18 mouse cellular contexts compared by ENCODE assay signal in the genomic region with DNA sequence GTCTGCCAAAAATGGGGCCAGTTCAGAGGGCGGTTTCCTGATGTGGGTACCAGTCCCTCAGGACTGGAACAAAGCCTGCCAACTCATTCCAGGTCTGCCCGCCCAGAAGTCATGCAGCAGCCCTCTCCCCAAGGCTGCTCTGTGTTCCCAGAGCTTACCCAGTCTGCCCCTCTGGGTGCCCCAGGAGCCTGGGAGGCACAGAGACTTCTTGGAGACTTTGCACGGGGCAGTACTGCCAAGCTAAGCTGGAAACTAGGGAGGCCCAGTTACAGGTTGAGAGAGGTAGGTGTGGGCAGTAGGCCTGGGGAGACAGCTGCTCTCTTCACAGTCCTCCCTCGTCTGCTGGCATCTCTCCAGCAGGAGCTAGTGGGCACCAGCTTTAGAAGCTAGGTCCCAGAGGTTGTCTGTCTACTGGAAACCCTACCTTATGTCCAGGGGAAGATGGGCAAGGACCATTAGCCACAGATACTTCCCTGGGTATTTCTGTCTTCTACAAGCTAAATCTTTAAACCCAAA.
DNase-seq lines count a peak whose midpoint lies in the region; ATAC-seq lines count a peak whose summit lies in the region.
"Had no signal": no experiment of that assay in that cellular context is flagged by ENCODE, and none has a peak within 500 bp of the region (broad histone marks: within the 10 kb centered on the region; RNA-seq: fewer than 3 reads in every experiment).

No protein-coding gene starts in this region.

- no peaks in the 10 kb centered on the region for H3K36me3 ChIP-seq in midbrain, embryonic 12.5 days
- no peaks in the 10 kb centered on the region for H3K36me3 ChIP-seq in midbrain, embryonic 15.5 days (replicated peaks)
- H3K36me3 ChIP-seq: embryonic facial prominence, embryonic 10.5 days; heart, embryonic 12.5 days; hindbrain, embryonic 12.5 days had no signal

- no peak overlapping the region for H3K27ac ChIP-seq in midbrain, embryonic 12.5 days (replicated peaks)
- H3K27ac ChIP-seq in midbrain, embryonic 15.5 days, result no peak overlapping the region
- H3K27ac ChIP-seq: embryonic facial prominence, embryonic 10.5 days; forebrain, embryonic 13.5 days; hindbrain, embryonic 12.5 days had no signal

- no peaks in the 10 kb centered on the region for H3K9me3 ChIP-seq in midbrain, embryonic 12.5 days
- H3K9me3 ChIP-seq in midbrain, embryonic 15.5 days, result no peaks in the 10 kb centered on the region
- H3K9me3 ChIP-seq: embryonic facial prominence, embryonic 10.5 days; forebrain, embryonic 13.5 days; heart, embryonic 12.5 days; hindbrain, embryonic 12.5 days had no signal

- H3K4me1 ChIP-seq in midbrain, embryonic 12.5 days, result no peaks in the 10 kb centered on the region
- H3K4me1 ChIP-seq in midbrain, embryonic 15.5 days, result no peaks in the 10 kb centered on the region
- H3K4me1 ChIP-seq: forebrain, embryonic 13.5 days; heart, embryonic 12.5 days; hindbrain, embryonic 12.5 days had no signal

- no peak overlapping the region for H3K4me3 ChIP-seq in midbrain, embryonic 12.5 days
- H3K4me3 ChIP-seq in midbrain, embryonic 15.5 days, result no peak overlapping the region
- H3K4me3 ChIP-seq: embryonic facial prominence, embryonic 10.5 days; forebrain, embryonic 13.5 days; heart, embryonic 12.5 days; hindbrain, embryonic 12.5 days had no signal

- H3K27me3 ChIP-seq in midbrain, embryonic 12.5 days, result no peaks in the 10 kb centered on the region
- H3K27me3 ChIP-seq in midbrain, embryonic 15.5 days (replicated peaks), result no peaks in the 10 kb centered on the region
- H3K27me3 ChIP-seq: forebrain, embryonic 13.5 days; heart, embryonic 12.5 days; hindbrain, embryonic 12.5 days had no signal

- DNase-seq in frontal cortex, postnatal 14 days (ENCODE audit: low spot score in 2 of 2), result no peak
- DNase-seq in heart, adult 11 months, result peak; percentile 57
- DNase-seq in heart, postnatal 4 days, result no peak
- peak; percentile 5 for DNase-seq in brain, adult 2 months (ENCODE audit: low read depth, low spot score)
- DNase-seq in layer of hippocampus, adult 18-20 months (ENCODE audit: low spot score in 2 of 2), result no peak
- DNase-seq: adrenal gland, postnatal 10 days; cerebellum, adult 11-12 months; cerebellum, adult 9-10 months; forebrain, postnatal 0 days had no signal

- H3K4me2 ChIP-seq in midbrain, embryonic 12.5 days (replicated peaks), result no peak overlapping the region
- H3K4me2 ChIP-seq in midbrain, embryonic 15.5 days, result no peak overlapping the region
- H3K4me2 ChIP-seq: forebrain, embryonic 13.5 days; heart, embryonic 12.5 days; hindbrain, embryonic 12.5 days had no signal

- ATAC-seq in frontal cortex, adult (ENCODE audit: low TSS enrichment), result peak; percentile 47; the same call in 1 of the 2 replicates
- 0 out of 2 replicates have a peak, but pooled peaks have one; percentile 16 for ATAC-seq in midbrain, embryonic 12.5 days (ENCODE audit: low FRiP score, low read depth)
- ATAC-seq in midbrain, embryonic 15.5 days (replicated peaks), result no peak
- ATAC-seq: forebrain, embryonic 13.5 days; forebrain, postnatal 0 days; hindbrain, embryonic 16.5 days; inflammation-experienced regulatory T-cells, adult 6 months had no signal

- 77% methylated on average over 4 of the region's 4 CpGs for WGBS in midbrain, embryonic 12.5 days
- 82% methylated on average over 4 of the region's 4 CpGs for WGBS in midbrain, embryonic 15.5 days

- H3K9ac ChIP-seq in midbrain, embryonic 12.5 days (replicated peaks), result no peak overlapping the region
- H3K9ac ChIP-seq in midbrain, embryonic 15.5 days, result no peak overlapping the region
- H3K9ac ChIP-seq: forebrain, embryonic 13.5 days; forebrain, postnatal 0 days; heart, embryonic 12.5 days; hindbrain, embryonic 12.5 days had no signal

Comparison
In these comparisons a context has a peak if more than half of its experiments do, and no peak if none do; other contexts are left out.
1. DNase-seq: peak in heart, adult 11 months (single experiment) and brain, adult 2 months (single experiment); none in frontal cortex, postnatal 14 days (0 of 2), heart, postnatal 4 days (single experiment) and layer of hippocampus, adult 18-20 months (0 of 2).